Mouse (Mus musculus): ENCODE data around the gene Gcnt4. TPM values are rescaled to one million over a fixed set of nuclear protein-coding genes. Genes with fewer than 3 reads are reported as not detected.

The Gcnt4 gene
- total RNA-seq (2023), result not detected

GRCm38 (mm10) chr13:96923999-96924961 is at the start of gene Gcnt4:
Gcnt4 (plus strand) TSS chr13:96924689.

Other genes with a start within 250 kb of the Gcnt4 start
- gene Ankrd31, start 176.4 kb upstream of the Gcnt4 start, total RNA-seq (2023), result not detected
- gene 1700029F12Rik, start 109.7 kb downstream of the Gcnt4 start, total RNA-seq (2023), result not detected
- not detected for gene Fam169a, start 142.6 kb downstream of the Gcnt4 start, total RNA-seq (2023)
- 100 to 1,000 TPM in 1 of 2 experiments, 1 to 10 TPM in 1; 2.4 to 133 TPM for gene Gm6169, start 174.5 kb downstream of the Gcnt4 start, total RNA-seq (2023)
- gene Gfm2, start 213.2 kb downstream of the Gcnt4 start, total RNA-seq (2023), result 10 to 100 TPM; 12.5 to 14.8 TPM
- gene Nsa2, start 213.2 kb downstream of the Gcnt4 start, total RNA-seq (2023), result 10 to 100 TPM; 50.1 to 64.4 TPM

All from neutrophil, adult 59 days (primary cell).